Mouse (Mus musculus): ENCODE measurements around the gene 1700016H13Rik. TPM values are rescaled to one million over a fixed set of nuclear protein-coding genes. Genes with fewer than 3 reads are reported as not detected.
A peak's percentile ranks its signal among the peaks of the same experiment; 100 is the strongest.

Gene 1700016H13Rik
- polyA plus RNA-seq, 1 experiment, result not detected

DNA sequence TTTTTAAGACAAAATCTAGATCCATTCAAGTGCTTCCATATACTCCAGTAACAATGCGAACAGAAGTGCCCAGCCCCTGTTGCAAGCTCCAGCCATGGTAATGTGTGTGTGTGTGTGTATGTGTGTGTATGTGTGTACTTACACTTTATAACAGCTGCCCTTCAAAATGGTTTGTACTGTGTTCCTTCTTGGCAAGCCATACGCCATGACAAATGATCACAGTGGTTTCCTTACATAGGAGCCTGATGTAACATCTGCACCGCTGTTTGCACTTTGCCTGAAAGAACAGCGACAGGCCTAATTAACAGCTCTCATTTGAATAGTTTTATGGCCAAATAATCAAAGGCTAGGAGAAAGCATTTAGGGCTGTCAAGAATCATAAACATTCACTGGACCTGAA is 1.0 kb downstream of the 1700016H13Rik start:
- Histone ChIP-seq H3K4me3 (ENCODE audit: insufficient read depth, poor library complexity, severe bottlenecking) (no peak overlapping the region), H3K79me3 (ENCODE audit: low read depth) (no peaks in the 10 kb centered on the region), H3K27me3 (ENCODE audit: control insufficient read depth, insufficient read depth, insufficient read length) (no peaks in the 10 kb centered on the region)

DNA sequence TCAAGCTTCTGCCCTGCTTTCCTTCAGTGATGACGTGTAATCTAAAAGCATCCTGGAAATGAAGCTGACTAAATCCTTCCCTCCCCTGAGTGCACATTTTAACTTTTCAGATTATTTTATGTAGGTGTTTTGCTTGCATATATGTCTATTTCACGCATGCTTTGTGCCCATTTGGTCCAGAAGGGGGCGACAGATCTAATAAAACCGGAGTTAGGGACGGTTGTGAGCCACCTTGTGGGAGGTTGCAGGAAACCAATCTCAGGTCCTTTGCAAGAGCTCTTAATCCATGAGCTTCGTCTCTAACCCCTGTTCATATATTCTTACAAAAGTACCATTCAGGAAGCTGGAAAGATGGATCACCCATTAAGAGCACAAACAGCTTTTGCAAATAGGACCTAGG is 1.6 kb downstream of the 1700016H13Rik start:
- H3ac ChIP-seq (ENCODE audit: control insufficient read depth, insufficient read length, low read depth), result no peak overlapping the region
- no peaks in the 10 kb centered on the region for H3K79me3 ChIP-seq (ENCODE audit: low read depth)
- no peaks in the 10 kb centered on the region for H3K27me3 ChIP-seq (ENCODE audit: control insufficient read depth, insufficient read depth, insufficient read length)
- no peaks in the 10 kb centered on the region for H3K36me3 ChIP-seq (ENCODE audit: control insufficient read depth, insufficient read depth)
- no peak for TF ChIP-seq MAX (IDR thresholded peaks at IDR 0.05)
- no peak for TF ChIP-seq CEBPB (IDR thresholded peaks at IDR 0.05; ENCODE audit: low read depth)
- peak; percentile 14 for TF ChIP-seq CTCF (IDR thresholded peaks at IDR 0.05; ENCODE audit: control insufficient read depth, insufficient read depth, insufficient read length)
- TF ChIP-seq USF1 (IDR thresholded peaks at IDR 0.05; ENCODE audit: low read depth), result no peak
- TF ChIP-seq MYOG (IDR thresholded peaks at IDR 0.05; ENCODE audit: control insufficient read depth, extremely low read depth, insufficient read length), result no peak
- no peak for TF ChIP-seq FOSL1 (IDR thresholded peaks at IDR 0.05; ENCODE audit: insufficient read depth, low read length, poor library complexity, severe bottlenecking)
- TF ChIP-seq MYOD1 (IDR thresholded peaks at IDR 0.05; ENCODE audit: control insufficient read depth, insufficient read length, low read depth), result no peak
- no peak overlapping the region for H3K4me3 ChIP-seq (ENCODE audit: insufficient read depth, poor library complexity, severe bottlenecking)
- no peaks in the 10 kb centered on the region for H3K79me2 ChIP-seq (ENCODE audit: control insufficient read depth, insufficient read depth)

More for the DNA sequence above, 1.0 kb downstream of the 1700016H13Rik start:
- H3K79me2 ChIP-seq (ENCODE audit: control insufficient read depth, insufficient read depth), result no peaks in the 10 kb centered on the region
- TF ChIP-seq CEBPB (IDR thresholded peaks at IDR 0.05; ENCODE audit: low read depth) (no peak), FOSL1 (IDR thresholded peaks at IDR 0.05; ENCODE audit: insufficient read depth, low read length, poor library complexity, severe bottlenecking) (no peak), USF1 (IDR thresholded peaks at IDR 0.05; ENCODE audit: low read depth) (no peak), MYOD1 (IDR thresholded peaks at IDR 0.05; ENCODE audit: control insufficient read depth, insufficient read length, low read depth) (no peak), MYOG (IDR thresholded peaks at IDR 0.05; ENCODE audit: control insufficient read depth, extremely low read depth, insufficient read length) (no peak), MAX (IDR thresholded peaks at IDR 0.05) (no peak)
- no peak overlapping the region for H3ac ChIP-seq (ENCODE audit: control insufficient read depth, insufficient read length, low read depth)
- no peaks in the 10 kb centered on the region for H3K36me3 ChIP-seq (ENCODE audit: control insufficient read depth, insufficient read depth)

DNA sequence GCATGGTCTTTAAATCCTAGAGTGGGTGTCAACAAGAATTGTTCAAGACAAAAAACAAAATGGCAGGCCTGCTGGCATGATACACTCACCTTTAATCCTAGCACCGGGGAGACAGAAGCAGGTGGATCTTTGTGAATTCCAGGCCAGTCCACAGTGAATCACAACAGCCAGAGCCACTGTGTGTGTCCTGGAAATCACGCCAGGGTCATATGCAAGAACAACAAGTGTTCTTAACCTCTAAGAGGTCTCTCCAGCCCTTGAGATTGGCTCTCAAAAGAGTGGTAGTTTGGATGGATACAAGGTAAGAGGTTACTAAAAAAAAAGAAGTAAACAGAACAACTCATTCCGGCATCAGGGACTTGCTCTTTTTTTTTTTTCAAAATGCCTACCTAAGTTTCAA is 8.5 kb downstream of the 1700016H13Rik start:
- H3K4me3 ChIP-seq (ENCODE audit: insufficient read depth, poor library complexity, severe bottlenecking), result no peak overlapping the region
- H3K79me2 ChIP-seq (ENCODE audit: control insufficient read depth, insufficient read depth), result no peaks in the 10 kb centered on the region
- H3K36me3 ChIP-seq (ENCODE audit: control insufficient read depth, insufficient read depth), result no peaks in the 10 kb centered on the region
- no peak for TF ChIP-seq CEBPB (IDR thresholded peaks at IDR 0.05; ENCODE audit: low read depth)
- no peak for TF ChIP-seq MYOD1 (IDR thresholded peaks at IDR 0.05; ENCODE audit: control insufficient read depth, insufficient read length, low read depth)
- no peak for TF ChIP-seq MAX (IDR thresholded peaks at IDR 0.05)
- no peak for TF ChIP-seq MYOG (IDR thresholded peaks at IDR 0.05; ENCODE audit: control insufficient read depth, extremely low read depth, insufficient read length)
- TF ChIP-seq USF1 (IDR thresholded peaks at IDR 0.05; ENCODE audit: low read depth), result no peak
- TF ChIP-seq FOSL1 (IDR thresholded peaks at IDR 0.05; ENCODE audit: insufficient read depth, low read length, poor library complexity, severe bottlenecking), result no peak
- no peak for TF ChIP-seq CTCF (IDR thresholded peaks at IDR 0.05; ENCODE audit: control insufficient read depth, insufficient read depth, insufficient read length)
- no peak overlapping the region for H3ac ChIP-seq (ENCODE audit: control insufficient read depth, insufficient read length, low read depth)
- no peaks in the 10 kb centered on the region for H3K79me3 ChIP-seq (ENCODE audit: low read depth)
- H3K27me3 ChIP-seq (ENCODE audit: control insufficient read depth, insufficient read depth, insufficient read length), result no peaks in the 10 kb centered on the region

DNA sequence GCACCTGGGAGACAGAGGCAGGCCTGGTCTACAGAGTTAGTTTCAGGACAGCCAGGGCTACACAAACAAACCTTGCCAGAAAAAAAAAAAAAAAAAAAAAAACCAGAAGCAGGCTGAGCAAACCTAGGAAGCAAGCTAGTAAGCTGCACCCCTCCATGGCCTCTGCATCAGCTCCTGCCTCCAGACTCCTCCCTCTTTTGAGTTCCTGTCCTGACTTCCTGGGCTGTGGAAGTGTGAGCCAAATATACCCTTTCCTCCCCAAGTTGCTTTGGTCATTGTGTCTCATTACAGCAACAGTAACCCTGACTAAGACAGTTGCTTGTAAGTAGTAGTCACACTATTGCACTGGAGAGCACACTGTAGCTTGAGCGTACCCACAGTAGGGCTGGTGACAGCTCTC is 11.6 kb downstream of the 1700016H13Rik start:
- TF ChIP-seq CEBPB (IDR thresholded peaks at IDR 0.05; ENCODE audit: low read depth) (no peak), FOSL1 (IDR thresholded peaks at IDR 0.05; ENCODE audit: insufficient read depth, low read length, poor library complexity, severe bottlenecking) (no peak), MYOG (IDR thresholded peaks at IDR 0.05; ENCODE audit: control insufficient read depth, extremely low read depth, insufficient read length) (no peak), MYOD1 (IDR thresholded peaks at IDR 0.05; ENCODE audit: control insufficient read depth, insufficient read length, low read depth) (no peak), USF1 (IDR thresholded peaks at IDR 0.05; ENCODE audit: low read depth) (no peak), MAX (IDR thresholded peaks at IDR 0.05) (no peak), CTCF (IDR thresholded peaks at IDR 0.05; ENCODE audit: control insufficient read depth, insufficient read depth, insufficient read length) (no peak)
- no peak overlapping the region for H3K4me3 ChIP-seq (ENCODE audit: insufficient read depth, poor library complexity, severe bottlenecking)
- H3K79me3 ChIP-seq (ENCODE audit: low read depth), result no peaks in the 10 kb centered on the region
- H3K79me2 ChIP-seq (ENCODE audit: control insufficient read depth, insufficient read depth), result no peaks in the 10 kb centered on the region
- no peak overlapping the region for H3ac ChIP-seq (ENCODE audit: control insufficient read depth, insufficient read length, low read depth)
- no peaks in the 10 kb centered on the region for H3K27me3 ChIP-seq (ENCODE audit: control insufficient read depth, insufficient read depth, insufficient read length)
- no peaks in the 10 kb centered on the region for H3K36me3 ChIP-seq (ENCODE audit: control insufficient read depth, insufficient read depth)

DNA sequence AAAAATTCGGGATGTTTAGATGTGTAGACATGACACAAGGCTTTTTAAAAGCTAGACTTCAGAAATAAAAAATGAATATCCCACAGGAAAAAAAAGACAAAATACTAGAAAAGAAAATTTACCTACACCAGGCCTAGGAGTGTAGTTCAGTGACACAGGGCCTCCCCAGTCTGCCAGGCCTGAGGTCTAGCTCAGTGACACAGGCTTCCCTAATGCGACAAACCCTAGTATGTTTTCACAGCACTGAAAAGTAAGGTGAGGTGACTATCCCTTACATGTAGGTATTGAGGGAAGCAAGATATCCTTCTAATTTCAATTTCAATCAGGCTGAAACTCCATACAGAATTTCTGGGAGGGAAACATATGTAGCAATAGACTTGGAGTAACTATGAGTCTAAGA is 18.6 kb downstream of the 1700016H13Rik start:
- Histone ChIP-seq H3K27me3 (ENCODE audit: control insufficient read depth, insufficient read depth, insufficient read length) (no peaks in the 10 kb centered on the region), H3K79me2 (ENCODE audit: control insufficient read depth, insufficient read depth) (no peaks in the 10 kb centered on the region), H3ac (ENCODE audit: control insufficient read depth, insufficient read length, low read depth) (no peak overlapping the region), H3K4me3 (ENCODE audit: insufficient read depth, poor library complexity, severe bottlenecking) (no peak overlapping the region), H3K79me3 (ENCODE audit: low read depth) (no peaks in the 10 kb centered on the region), H3K36me3 (ENCODE audit: control insufficient read depth, insufficient read depth) (no peaks in the 10 kb centered on the region)
- TF ChIP-seq MYOG (IDR thresholded peaks at IDR 0.05; ENCODE audit: control insufficient read depth, extremely low read depth, insufficient read length), result no peak
- no peak for TF ChIP-seq CEBPB (IDR thresholded peaks at IDR 0.05; ENCODE audit: low read depth)
- no peak for TF ChIP-seq CTCF (IDR thresholded peaks at IDR 0.05; ENCODE audit: control insufficient read depth, insufficient read depth, insufficient read length)
- no peak for TF ChIP-seq MAX (IDR thresholded peaks at IDR 0.05)
- TF ChIP-seq USF1 (IDR thresholded peaks at IDR 0.05; ENCODE audit: low read depth), result no peak
- no peak for TF ChIP-seq MYOD1 (IDR thresholded peaks at IDR 0.05; ENCODE audit: control insufficient read depth, insufficient read length, low read depth)
- no peak for TF ChIP-seq FOSL1 (IDR thresholded peaks at IDR 0.05; ENCODE audit: insufficient read depth, low read length, poor library complexity, severe bottlenecking)

All from C2C12 (cell line).